In the genomic region with DNA sequence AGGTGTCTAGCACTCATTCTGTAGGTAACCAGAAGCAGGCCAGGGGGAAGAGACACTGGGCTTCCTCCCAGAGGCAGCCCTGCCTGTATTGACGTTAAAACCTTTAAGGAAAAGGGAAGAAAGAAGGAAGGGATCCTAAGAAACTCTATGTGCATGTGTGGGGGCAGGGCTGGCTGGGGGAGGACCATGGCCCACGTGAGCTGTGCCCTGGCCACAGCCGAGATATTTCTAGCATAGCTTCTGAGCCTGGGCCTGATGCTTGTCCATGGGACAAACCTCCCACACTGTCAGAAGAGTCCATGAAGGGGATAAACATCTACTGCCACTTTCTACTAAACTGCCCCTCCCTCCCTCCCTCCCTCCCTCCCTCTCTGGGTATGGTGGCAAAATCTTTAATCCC, we compare ENCODE assay signal across 22 mouse cellular contexts. TPM values are rescaled to one million over a fixed set of nuclear protein-coding genes. Genes with fewer than 3 reads are reported as not detected.
DNase-seq lines count a peak whose midpoint lies in the region; ATAC-seq and TF ChIP-seq lines count a peak whose summit lies in the region.
"Had no signal": no experiment of that assay in that cellular context is flagged by ENCODE, and none has a peak within 500 bp of the region (broad histone marks: within the 10 kb centered on the region; RNA-seq: fewer than 3 reads in every experiment).

No protein-coding gene starts in this region.

- H3K9me3 ChIP-seq in kidney, embryonic 14.5 days (ENCODE audit: control insufficient read depth, low read length): no peaks in the 10 kb centered on the region
- H3K9me3 ChIP-seq: embryonic facial prominence, embryonic 13.5 days; forebrain, embryonic 12.5 days; G1E; hindbrain, embryonic 13.5 days had no signal

- H3K9ac ChIP-seq in kidney, embryonic 14.5 days (ENCODE audit: low read depth, low read length): no peak overlapping the region
- H3K9ac ChIP-seq: embryonic facial prominence, embryonic 13.5 days; forebrain, embryonic 12.5 days; hindbrain, embryonic 13.5 days had no signal

- H3K4me1 ChIP-seq in kidney, adult 2 months (ENCODE audit: control insufficient read depth, insufficient read depth, low read length): peaks cover 30% of the 10 kb centered on the region
- peaks cover 10% of the 10 kb centered on the region; the same call in 1 of the 2 replicates for H3K4me1 ChIP-seq in kidney, embryonic 14.5 days (ENCODE audit: control insufficient read depth, insufficient read depth, low read length)
- H3K4me1 ChIP-seq: forebrain, embryonic 12.5 days had no signal

- no peaks in the 10 kb centered on the region for H3K27me3 ChIP-seq in kidney, adult 2 months (replicated peaks; ENCODE audit: control insufficient read depth, insufficient read depth, low read length)
- no peaks in the 10 kb centered on the region for H3K27me3 ChIP-seq in kidney, embryonic 14.5 days (ENCODE audit: control insufficient read depth, insufficient read depth, low read length)
- H3K27me3 ChIP-seq: embryonic facial prominence, embryonic 13.5 days; forebrain, embryonic 12.5 days; hindbrain, embryonic 13.5 days had no signal

- H3K27ac ChIP-seq in gastrocnemius, adult 2 months: no peak overlapping the region
- H3K27ac ChIP-seq in kidney, adult 2 months (ENCODE audit: insufficient read depth, low read depth, low read length): peak overlapping the region; percentile 86
- no peak overlapping the region for H3K27ac ChIP-seq in kidney, embryonic 14.5 days (ENCODE audit: low read depth, low read length)
- H3K27ac ChIP-seq: embryonic facial prominence, embryonic 13.5 days; forebrain, embryonic 12.5 days; hindbrain, embryonic 13.5 days had no signal

- no peak overlapping the region for H3K4me3 ChIP-seq in gastrocnemius, adult 2 months
- H3K4me3 ChIP-seq in kidney, adult 2 months (ENCODE audit: insufficient read depth, low read depth, low read length): peak overlapping the region; percentile 75
- H3K4me3 ChIP-seq in kidney, embryonic 14.5 days (ENCODE audit: low read length): no peak overlapping the region
- H3K4me3 ChIP-seq: embryonic facial prominence, embryonic 13.5 days; forebrain, embryonic 12.5 days; hindbrain, embryonic 13.5 days had no signal

- intact Hi-C loops in gastrocnemius, adult 2 months (cut with DNase I): no loop called here

- no peak overlapping the region for H3K4me2 ChIP-seq in kidney, embryonic 14.5 days (replicated peaks; ENCODE audit: low read depth, low read length)
- H3K4me2 ChIP-seq: embryonic facial prominence, embryonic 13.5 days; forebrain, embryonic 12.5 days; hindbrain, embryonic 13.5 days had no signal

- TF ChIP-seq POLR2A in kidney, adult 2 months (IDR thresholded peaks at IDR 0.05; ENCODE audit: low read depth, low read length): no peak

- no peak for ATAC-seq in kidney, embryonic 14.5 days (ENCODE audit: low FRiP score, low TSS enrichment)
- ATAC-seq: CD4-positive, CD25-positive, alpha-beta regulatory T cell, adult 4 months; forebrain, embryonic 16.5 days had no signal

- no peaks in the 10 kb centered on the region for H3K36me3 ChIP-seq in kidney, adult 2 months (ENCODE audit: control insufficient read depth, insufficient read depth, low read length)
- no peaks in the 10 kb centered on the region for H3K36me3 ChIP-seq in kidney, embryonic 14.5 days (ENCODE audit: control insufficient read depth, insufficient read depth, low read length)
- H3K36me3 ChIP-seq: embryonic facial prominence, embryonic 13.5 days; forebrain, embryonic 12.5 days; G1E; hindbrain, embryonic 13.5 days had no signal

- TF ChIP-seq CTCF in gastrocnemius, adult 2 months (IDR thresholded peaks at IDR 0.05): no peak
- no peak for TF ChIP-seq CTCF in kidney, adult 2 months (conservative IDR thresholded peaks at IDR 0.05; ENCODE audit: insufficient read depth, insufficient read length, low read depth, low read length)

- peak; percentile 5 for DNase-seq in gastrocnemius, adult 2 months
- DNase-seq in gastrocnemius, adult 18-20 months (ENCODE audit: low spot score): no peak
- DNase-seq in kidney, adult 2 months: peak; percentile 71
- DNase-seq in kidney, postnatal 25 days: peak; percentile 69 to 84
- DNase-seq in layer of hippocampus, postnatal 10 days (ENCODE audit: low spot score in 2 of 2): no peak
- no peak for DNase-seq in adrenal gland, adult 18-20 months (ENCODE audit: low spot score in 2 of 2)
- DNase-seq: adrenal gland, postnatal 14 days; B cell, adult 2 months; cerebellum, adult 11-12 months; cerebellum, adult 9-10 months; cerebellum, postnatal 25 days; gastrocnemius, postnatal 36 days; heart, adult 11 months; heart, postnatal 10 days had no signal

- WGBS in kidney, adult 2 months: 49% methylated on average over 3 of the region's 3 CpGs
- WGBS in kidney, embryonic 14.5 days: 41% methylated on average over 3 of the region's 3 CpGs

RNA-seq across cellular contexts. Expression of a gene that starts 1.8 kb away (rescaled TPM):
- under 1 TPM in 1 of 2 experiments, not detected in 1; 0.42 TPM for total RNA-seq in gastrocnemius, adult 2 months (2021)
- total RNA-seq in gastrocnemius, adult 18-20 months (2021): under 1 TPM in 1 of 2 experiments, not detected in 1; 0.62 TPM
- 468 and 516 TPM in 2 replicates for polyA plus RNA-seq in kidney, adult 2 months (2012; rRNA removed)
- 0.63 and 1.2 TPM in 2 replicates for polyA plus RNA-seq in kidney, embryonic 14.5 days (2014; fragmentation: Nextera tagmentation; extraction: Ambion mirVana)
- 1 to 10 TPM in 1 of 2 experiments, not detected in 1; 1.9 TPM for total RNA-seq in layer of hippocampus, postnatal 10 days (2021)
- under 1 TPM in 1 of 2 experiments, not detected in 1; 0.43 TPM for total RNA-seq in adrenal gland, adult 18-20 months (2021)
- total RNA-seq: G1E; gastrocnemius, postnatal 36 days; hematopoietic stem cell, adult 5-6 weeks had no signal
- polyA plus RNA-seq: CD4-positive, CD25-positive, alpha-beta regulatory T cell, adult 4 months; forebrain, embryonic 16.5 days; hindbrain, embryonic 13.5 days had no signal

Comparison
In these comparisons a context has a peak if more than half of its experiments do, and no peak if none do; other contexts are left out.
1. DNase-seq: peak in gastrocnemius, adult 2 months (single experiment), kidney, adult 2 months (single experiment) and kidney, postnatal 25 days (2 of 2); none in gastrocnemius, adult 18-20 months (single experiment), layer of hippocampus, postnatal 10 days (0 of 2) and adrenal gland, adult 18-20 months (0 of 2).